Mouse (Mus musculus): Measurements from ENCODE around the gene Notch2. TPM values are rescaled to one million over a fixed set of nuclear protein-coding genes. Genes with fewer than 3 reads are reported as not detected.

Notch2 gene
- polyA plus RNA-seq, 1 experiment = 0.05 TPM

DNA sequence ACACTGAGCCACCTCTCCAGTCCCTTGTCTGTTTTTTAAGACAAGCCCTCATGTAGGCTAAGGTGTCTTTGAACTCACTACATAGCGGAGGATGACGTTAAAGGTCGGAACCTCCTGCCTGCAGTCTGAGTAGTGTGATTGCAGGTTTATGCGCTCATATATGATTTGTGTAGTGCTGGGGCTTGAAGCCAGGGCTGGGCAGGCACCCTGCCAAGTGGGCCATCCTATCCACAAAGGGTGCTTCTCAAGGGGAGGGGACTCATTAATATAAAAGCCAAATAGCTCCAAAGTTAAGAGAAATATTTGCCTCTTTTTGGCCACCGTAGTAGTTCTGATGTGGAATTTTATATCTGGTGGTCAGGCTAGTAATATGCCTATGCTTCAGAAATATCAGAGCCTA, 22.8 kb upstream of the Notch2 start:
- Histone ChIP-seq H3K4me1 (ENCODE audit: control insufficient read depth) (peaks cover 3% of the 10 kb centered on the region), H3K27me3 (ENCODE audit: control insufficient read depth) (no peaks in the 10 kb centered on the region), H3K4me3 (replicated peaks) (no peak overlapping the region), H3K9me3 (ENCODE audit: control insufficient read depth, low read length) (no peaks in the 10 kb centered on the region), H3K36me3 (ENCODE audit: control insufficient read depth) (no peaks in the 10 kb centered on the region)
- no peak for TF ChIP-seq GATA1 (IDR thresholded peaks at IDR 0.05; ENCODE audit: low read length)
- TF ChIP-seq TAL1 (IDR thresholded peaks at IDR 0.05; ENCODE audit: low read length) = no peak

DNA sequence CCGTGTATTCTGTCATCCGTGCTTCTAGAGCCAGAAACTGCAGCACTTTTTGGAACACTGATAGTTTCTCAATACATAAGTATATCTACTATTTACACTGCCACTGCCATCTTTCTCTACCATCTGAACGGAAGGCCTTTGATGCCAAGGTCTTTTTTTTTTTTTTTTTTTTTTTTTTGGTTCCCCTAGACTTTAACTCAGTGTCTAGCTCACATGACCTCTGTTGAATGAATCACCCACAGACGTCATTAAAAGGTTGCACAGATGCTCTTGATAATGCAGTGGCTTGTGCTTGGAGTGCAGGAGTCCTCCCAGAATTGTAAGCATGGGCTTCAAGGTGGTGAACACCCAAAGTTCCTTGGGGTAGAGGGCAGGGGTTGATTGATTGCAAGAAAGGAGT, 21.0 kb upstream of the Notch2 start:
- Histone ChIP-seq H3K27me3 (ENCODE audit: control insufficient read depth) (no peaks in the 10 kb centered on the region), H3K9me3 (ENCODE audit: control insufficient read depth, low read length) (no peaks in the 10 kb centered on the region), H3K36me3 (ENCODE audit: control insufficient read depth) (no peaks in the 10 kb centered on the region), H3K4me1 (ENCODE audit: control insufficient read depth) (peaks cover 3% of the 10 kb centered on the region), H3K4me3 (replicated peaks) (no peak overlapping the region)
- TF ChIP-seq TAL1 (IDR thresholded peaks at IDR 0.05; ENCODE audit: low read length) = no peak
- no peak for TF ChIP-seq GATA1 (IDR thresholded peaks at IDR 0.05; ENCODE audit: low read length)

- Histone ChIP-seq H3K4me3 (replicated peaks) (no peak overlapping the region), H3K9me3 (ENCODE audit: control insufficient read depth, low read length) (no peaks in the 10 kb centered on the region), H3K36me3 (ENCODE audit: control insufficient read depth) (no peaks in the 10 kb centered on the region), H3K4me1 (ENCODE audit: control insufficient read depth) (peaks cover 4% of the 10 kb centered on the region), H3K27me3 (ENCODE audit: control insufficient read depth) (no peaks in the 10 kb centered on the region)
- TF ChIP-seq GATA1 (IDR thresholded peaks at IDR 0.05; ENCODE audit: low read length) (no peak), TAL1 (IDR thresholded peaks at IDR 0.05; ENCODE audit: low read length) (no peak)
Measured at GRCm38 (mm10) chr3:97993196-97993595, 20.1 kb upstream of the Notch2 start.

GRCm38 (mm10) chr3:97993920-97994545, 19.3 kb upstream of the Notch2 start:
- Histone ChIP-seq H3K4me1 (ENCODE audit: control insufficient read depth) (peaks cover 9% of the 10 kb centered on the region), H3K4me3 (replicated peaks) (no peak overlapping the region), H3K36me3 (ENCODE audit: control insufficient read depth) (no peaks in the 10 kb centered on the region), H3K27me3 (ENCODE audit: control insufficient read depth) (no peaks in the 10 kb centered on the region), H3K9me3 (ENCODE audit: control insufficient read depth, low read length) (no peaks in the 10 kb centered on the region)
- TF ChIP-seq GATA1 (IDR thresholded peaks at IDR 0.05; ENCODE audit: low read length) (no peak), TAL1 (IDR thresholded peaks at IDR 0.05; ENCODE audit: low read length) (no peak)

DNA sequence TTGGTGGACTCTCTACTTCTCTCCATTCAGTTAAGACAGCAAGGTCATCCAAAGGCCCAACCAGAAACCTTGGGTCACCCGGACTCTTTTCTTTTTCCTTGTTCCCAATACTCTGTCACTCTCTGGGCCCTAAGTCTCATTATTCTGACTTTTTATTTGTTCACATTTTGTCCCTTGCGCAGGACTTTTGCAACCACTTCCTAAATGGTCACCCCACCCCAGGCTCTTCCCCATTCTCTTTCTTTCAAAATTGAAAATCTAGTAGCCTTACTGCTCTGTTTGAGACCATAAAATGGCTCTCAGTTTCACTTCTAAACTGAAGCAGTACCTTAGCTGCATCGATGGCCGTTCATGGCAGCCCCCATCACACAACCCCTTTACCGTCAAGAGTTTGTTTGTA, 18.5 kb upstream of the Notch2 start:
- Histone ChIP-seq H3K27me3 (ENCODE audit: control insufficient read depth) (no peaks in the 10 kb centered on the region), H3K9me3 (ENCODE audit: control insufficient read depth, low read length) (no peaks in the 10 kb centered on the region), H3K4me1 (ENCODE audit: control insufficient read depth) (peaks cover 15% of the 10 kb centered on the region), H3K4me3 (replicated peaks) (no peak overlapping the region), H3K36me3 (ENCODE audit: control insufficient read depth) (no peaks in the 10 kb centered on the region)
- no peak for TF ChIP-seq GATA1 (IDR thresholded peaks at IDR 0.05; ENCODE audit: low read length)
- no peak for TF ChIP-seq TAL1 (IDR thresholded peaks at IDR 0.05; ENCODE audit: low read length)

DNA sequence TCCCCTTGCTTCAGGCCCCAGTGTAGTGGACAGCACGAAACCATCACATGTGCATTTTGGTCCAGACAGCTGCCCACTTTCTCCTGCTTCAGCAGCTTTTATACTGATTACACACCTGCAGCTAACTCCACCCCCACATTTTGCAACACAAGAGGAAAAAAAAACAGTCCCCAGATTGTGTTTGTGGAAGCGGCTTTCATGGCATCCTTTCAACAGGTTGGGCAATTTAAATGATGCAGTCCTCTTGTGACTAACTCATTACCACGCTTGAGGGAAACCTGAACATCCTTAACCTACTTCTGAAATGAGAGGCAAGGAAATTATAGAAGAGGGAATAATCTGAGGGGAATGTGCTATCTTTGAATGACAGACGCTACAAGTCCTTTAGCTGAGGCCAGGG, 15.0 kb upstream of the Notch2 start:
- Histone ChIP-seq H3K27me3 (ENCODE audit: control insufficient read depth) (no peaks in the 10 kb centered on the region), H3K4me1 (ENCODE audit: control insufficient read depth) (peaks cover 25% of the 10 kb centered on the region), H3K4me3 (replicated peaks) (no peak overlapping the region), H3K9me3 (ENCODE audit: control insufficient read depth, low read length) (no peaks in the 10 kb centered on the region), H3K36me3 (ENCODE audit: control insufficient read depth) (no peaks in the 10 kb centered on the region)
- TF ChIP-seq GATA1 (IDR thresholded peaks at IDR 0.05; ENCODE audit: low read length) (no peak), TAL1 (IDR thresholded peaks at IDR 0.05; ENCODE audit: low read length) (no peak)

- H3K36me3 ChIP-seq (ENCODE audit: control insufficient read depth) = no peaks in the 10 kb centered on the region
- H3K4me1 ChIP-seq (ENCODE audit: control insufficient read depth) = peaks cover 42% of the 10 kb centered on the region
- H3K4me3 ChIP-seq (replicated peaks) = no peak overlapping the region
- H3K9me3 ChIP-seq (ENCODE audit: control insufficient read depth, low read length) = no peaks in the 10 kb centered on the region
- no peaks in the 10 kb centered on the region for H3K27me3 ChIP-seq (ENCODE audit: control insufficient read depth)
- TF ChIP-seq GATA1 (IDR thresholded peaks at IDR 0.05; ENCODE audit: low read length) = no peak
- TF ChIP-seq TAL1 (IDR thresholded peaks at IDR 0.05; ENCODE audit: low read length) = no peak
Measured at GRCm38 (mm10) chr3:98003558-98003957, 9.8 kb upstream of the Notch2 start.

- no peaks in the 10 kb centered on the region for H3K36me3 ChIP-seq (ENCODE audit: control insufficient read depth)
- TF ChIP-seq GATA1 (IDR thresholded peaks at IDR 0.05; ENCODE audit: low read length) (no peak), TAL1 (IDR thresholded peaks at IDR 0.05; ENCODE audit: low read length) (no peak)
- H3K4me1 ChIP-seq (ENCODE audit: control insufficient read depth) = peaks cover 38% of the 10 kb centered on the region
- no peaks in the 10 kb centered on the region for H3K27me3 ChIP-seq (ENCODE audit: control insufficient read depth)
- no peaks in the 10 kb centered on the region for H3K9me3 ChIP-seq (ENCODE audit: control insufficient read depth, low read length)
- H3K4me3 ChIP-seq (replicated peaks) = no peak overlapping the region
Measured at GRCm38 (mm10) chr3:98004231-98004630, 9.1 kb upstream of the Notch2 start.

- no peak for TF ChIP-seq TAL1 (IDR thresholded peaks at IDR 0.05; ENCODE audit: low read length)
- TF ChIP-seq GATA1 (IDR thresholded peaks at IDR 0.05; ENCODE audit: low read length) = no peak
- no peaks in the 10 kb centered on the region for H3K9me3 ChIP-seq (ENCODE audit: control insufficient read depth, low read length)
- H3K36me3 ChIP-seq (ENCODE audit: control insufficient read depth) = no peaks in the 10 kb centered on the region
- H3K4me1 ChIP-seq (ENCODE audit: control insufficient read depth) = peaks cover 34% of the 10 kb centered on the region
- no peak overlapping the region for H3K4me3 ChIP-seq (replicated peaks)
- no peaks in the 10 kb centered on the region for H3K27me3 ChIP-seq (ENCODE audit: control insufficient read depth)
Measured at GRCm38 (mm10) chr3:98005306-98005705, 8.0 kb upstream of the Notch2 start.

Data from erythroblast, embryonic 14.5 days (primary cell).